Mouse (Mus musculus): ENCODE results near the gene Kat8.

GRCm38 (mm10) chr7:127880431-127880830 lies 31.9 kb upstream of the Kat8 start:
- TF ChIP-seq CHD2 (IDR thresholded peaks at IDR 0.05; ENCODE audit: low read depth, low read length), result no peak
- TF ChIP-seq ZC3H11A (IDR thresholded peaks at IDR 0.05; ENCODE audit: borderline replicate concordance, low read depth, low read length), result no peak
- TF ChIP-seq HCFC1 (IDR thresholded peaks at IDR 0.05; ENCODE audit: borderline replicate concordance, insufficient read depth, low read length), result no peak
- no peak for TF ChIP-seq ZNF384 (IDR thresholded peaks at IDR 0.05; ENCODE audit: low read depth, low read length)
